Mouse (Mus musculus): ENCODE results near the gene Lima1. TPM values are rescaled to one million over a fixed set of nuclear protein-coding genes. Genes with fewer than 3 reads are reported as not detected.
A peak's percentile ranks its signal among the peaks of the same experiment; 100 is the strongest.

Lima1 gene
- total and polyA plus RNA-seq, 2 experiments from 2014 or later = 6.4 to 7.8 TPM

- WGBS = 77% methylated on average over 7 of the region's 7 CpGs
- H3K4me1 ChIP-seq (ENCODE audit: insufficient read depth, low read length) = no peaks in the 10 kb centered on the region
Measured at GRCm38 (mm10) chr15:99812097-99812496, 63.2 kb downstream of the Lima1 start.

GRCm38 (mm10) chr15:99807776-99808735 is 67.2 kb downstream of the Lima1 start:
- no peak overlapping the region for H3K4me3 ChIP-seq (ENCODE audit: low read depth, low read length)
- no peak overlapping the region for H3K27ac ChIP-seq (ENCODE audit: low read depth, low read length)
- ATAC-seq (ENCODE audit: low FRiP score) = no peak; the same call in 1 of the 2 replicates
- no peaks in the 10 kb centered on the region for H3K4me1 ChIP-seq (ENCODE audit: insufficient read depth, low read length)
- 23% methylated on average over 21 of the region's 21 CpGs for WGBS
- no peak for TF ChIP-seq CTCF (IDR thresholded peaks at IDR 0.05)
- no peak overlapping the region for H3K9ac ChIP-seq (replicated peaks; ENCODE audit: low read length, poor library complexity, severe bottlenecking)
- 0 out of 2 replicates have a peak overlapping the region, but pooled peaks have one; percentile 9 for H3K4me2 ChIP-seq (ENCODE audit: low read depth, low read length, poor library complexity, severe bottlenecking)
- H3K36me3 ChIP-seq (ENCODE audit: insufficient read depth, low read length) = peaks cover 4% of the 10 kb centered on the region; the same call in 1 of the 2 replicates
- H3K27me3 ChIP-seq (ENCODE audit: insufficient read depth, low read length) = no peaks in the 10 kb centered on the region
- no peaks in the 10 kb centered on the region for H3K9me3 ChIP-seq (ENCODE audit: low read length)
- peak; percentile 67 for DNase-seq (ENCODE audit: low spot score)

More at GRCm38 (mm10) chr15:99812097-99812496, 63.2 kb downstream of the Lima1 start:
- Histone ChIP-seq H3K9me3 (ENCODE audit: low read length) (no peaks in the 10 kb centered on the region), H3K27ac (ENCODE audit: low read depth, low read length) (no peak overlapping the region), H3K36me3 (ENCODE audit: insufficient read depth, low read length) (no peaks in the 10 kb centered on the region), H3K4me2 (ENCODE audit: low read depth, low read length, poor library complexity, severe bottlenecking) (no peak overlapping the region), H3K27me3 (ENCODE audit: insufficient read depth, low read length) (no peaks in the 10 kb centered on the region), H3K4me3 (ENCODE audit: low read depth, low read length) (no peak overlapping the region), H3K9ac (replicated peaks; ENCODE audit: low read length, poor library complexity, severe bottlenecking) (no peak overlapping the region)
- ATAC-seq (ENCODE audit: low FRiP score) (no peak), DNase-seq (ENCODE audit: low spot score) (no peak)
- no peak for TF ChIP-seq CTCF (IDR thresholded peaks at IDR 0.05)

- Histone ChIP-seq H3K4me1 (ENCODE audit: insufficient read depth, low read length) (no peaks in the 10 kb centered on the region), H3K9me3 (ENCODE audit: low read length) (no peaks in the 10 kb centered on the region), H3K4me2 (ENCODE audit: low read depth, low read length, poor library complexity, severe bottlenecking) (no peak overlapping the region), H3K27ac (ENCODE audit: low read depth, low read length) (no peak overlapping the region), H3K9ac (replicated peaks; ENCODE audit: low read length, poor library complexity, severe bottlenecking) (no peak overlapping the region), H3K36me3 (ENCODE audit: insufficient read depth, low read length) (peaks cover 4% of the 10 kb centered on the region; the same call in 1 of the 2 replicates), H3K4me3 (ENCODE audit: low read depth, low read length) (no peak overlapping the region), H3K27me3 (ENCODE audit: insufficient read depth, low read length) (no peaks in the 10 kb centered on the region)
- DNase-seq (ENCODE audit: low spot score) (no peak), ATAC-seq (ENCODE audit: low FRiP score) (no peak)
- no peak for TF ChIP-seq CTCF (IDR thresholded peaks at IDR 0.05)
- WGBS = 33% methylated on average over 7 of the region's 7 CpGs
Measured at GRCm38 (mm10) chr15:99806171-99806570, 69.1 kb downstream of the Lima1 start.

GRCm38 (mm10) chr15:99805673-99806072 is 69.6 kb downstream of the Lima1 start:
- Histone ChIP-seq H3K9ac (replicated peaks; ENCODE audit: low read length, poor library complexity, severe bottlenecking) (no peak overlapping the region), H3K4me2 (ENCODE audit: low read depth, low read length, poor library complexity, severe bottlenecking) (no peak overlapping the region), H3K36me3 (ENCODE audit: insufficient read depth, low read length) (peaks cover 4% of the 10 kb centered on the region; the same call in 1 of the 2 replicates), H3K27ac (ENCODE audit: low read depth, low read length) (no peak overlapping the region), H3K9me3 (ENCODE audit: low read length) (no peaks in the 10 kb centered on the region), H3K4me1 (ENCODE audit: insufficient read depth, low read length) (no peaks in the 10 kb centered on the region), H3K4me3 (ENCODE audit: low read depth, low read length) (no peak overlapping the region), H3K27me3 (ENCODE audit: insufficient read depth, low read length) (no peaks in the 10 kb centered on the region)
- DNase-seq (ENCODE audit: low spot score) (no peak), ATAC-seq (ENCODE audit: low FRiP score) (no peak)
- 95% methylated on average over 4 of the region's 4 CpGs for WGBS
- TF ChIP-seq CTCF (IDR thresholded peaks at IDR 0.05) = no peak

- no peak for TF ChIP-seq CTCF (IDR thresholded peaks at IDR 0.05)
- Histone ChIP-seq H3K27me3 (ENCODE audit: insufficient read depth, low read length) (no peaks in the 10 kb centered on the region; the same call in 1 of the 2 replicates), H3K9me3 (ENCODE audit: low read length) (no peaks in the 10 kb centered on the region), H3K9ac (replicated peaks; ENCODE audit: low read length, poor library complexity, severe bottlenecking) (no peak overlapping the region), H3K4me2 (ENCODE audit: low read depth, low read length, poor library complexity, severe bottlenecking) (no peak overlapping the region), H3K4me3 (ENCODE audit: low read depth, low read length) (no peak overlapping the region), H3K27ac (ENCODE audit: low read depth, low read length) (no peak overlapping the region), H3K4me1 (ENCODE audit: insufficient read depth, low read length) (no peaks in the 10 kb centered on the region), H3K36me3 (ENCODE audit: insufficient read depth, low read length) (peaks cover 4% of the 10 kb centered on the region; the same call in 1 of the 2 replicates)
- ATAC-seq (ENCODE audit: low FRiP score) (no peak), DNase-seq (ENCODE audit: low spot score) (no peak)
- WGBS = 30% methylated on average over 6 of the region's 6 CpGs
Measured at GRCm38 (mm10) chr15:99803186-99803644, 72.0 kb downstream of the Lima1 start.

All from midbrain, postnatal 0 days (tissue).